Mouse (Mus musculus) ES-Bruce4 (cell line): ENCODE results near the gene Morf4l1. TPM values are rescaled to one million over a fixed set of nuclear protein-coding genes. Genes with fewer than 3 reads are reported as not detected.

Experiments
- H3K27ac ChIP-seq: 2 replicates; pipeline ENCODE4 v1.5.1; 2012; ENCODE audit warnings: low read length, inconsistent platforms; ENCODE audit not compliant: insufficient read depth
- H3K27me3 ChIP-seq: 2 replicates; pipeline ENCODE4 v1.6.1; 2012; ENCODE audit warnings: mild to moderate bottlenecking, low read length, inconsistent platforms; ENCODE audit not compliant: control insufficient read depth, poor library complexity, insufficient read depth, severe bottlenecking
- H3K36me3 ChIP-seq: 2 replicates; pipeline ENCODE4 v1.6.1; 2012; ENCODE audit warnings: inconsistent platforms, mild to moderate bottlenecking, low read length, moderate library complexity; ENCODE audit not compliant: control insufficient read depth, poor library complexity, insufficient read depth, severe bottlenecking
- H3K4me1 ChIP-seq: one replicate; pipeline ENCODE4 v1.8.1; 2011; ENCODE audit warnings: low read length; ENCODE audit not compliant: control insufficient read depth, insufficient read depth
- H3K4me3 ChIP-seq: 2 replicates; pipeline ENCODE4 v1.5.1; 2011; ENCODE audit warnings: low read depth, mild to moderate bottlenecking, low read length
- H3K9ac ChIP-seq: 2 replicates; pipeline ENCODE4 v1.6.1; 2012; ENCODE audit warnings: low read depth, mild to moderate bottlenecking, inconsistent platforms; ENCODE audit not compliant: poor library complexity, severe bottlenecking
- H3K9me3 ChIP-seq: replicated peaks from 2 replicates; pipeline ENCODE4 v1.6.1; 2012; ENCODE audit warnings: mild to moderate bottlenecking, low read length, inconsistent platforms; ENCODE audit not compliant: control insufficient read depth, poor library complexity, insufficient read depth, severe bottlenecking
- CTCF ChIP-seq: IDR thresholded peaks from one replicate; pipeline ENCODE4 v1.8.1; 2011; ENCODE audit warnings: low read depth, low read length
- EP300 ChIP-seq: IDR thresholded peaks from 2 replicates; pipeline ENCODE4 v1.6.1; 2011; ENCODE audit warnings: low read depth, low read length; ENCODE audit not compliant: insufficient read depth
- POLR2A ChIP-seq: IDR thresholded peaks from one replicate; pipeline ENCODE4 v1.8.1; 2011; ENCODE audit warnings: low read length; ENCODE audit not compliant: insufficient read depth
- polyA plus RNA-seq: library from polyadenylated mRNA; stranded (reverse); fragments of >200 nt; gene quantifications from 2 replicates; pipeline ENCODE4 v1.2.4, GENCODE M21; 2011; ENCODE audit warnings: low read depth; ENCODE audit not compliant: missing spikeins, insufficient read depth, insufficient read length

Morf4l1 gene
- polyA plus RNA-seq, 1 experiment = 647 TPM

- Histone ChIP-seq H3K27me3 (no peaks in the 10 kb centered on the region), H3K27ac (no peak overlapping the region), H3K9ac (no peak overlapping the region), H3K4me1 (no peaks in the 10 kb centered on the region), H3K9me3 (no peaks in the 10 kb centered on the region), H3K36me3 (no peaks in the 10 kb centered on the region), H3K4me3 (no peak overlapping the region)
- TF ChIP-seq EP300 = no peak
- TF ChIP-seq CTCF = no peak
- no peak for TF ChIP-seq POLR2A
These were observed 31.2 kb upstream of the Morf4l1 start for GRCm38 (mm10) chr9:90145788-90146187.

GRCm38 (mm10) chr9:90136678-90136965, 22.0 kb upstream of the Morf4l1 start:
- no peaks in the 10 kb centered on the region for H3K4me1 ChIP-seq
- H3K4me3 ChIP-seq = no peak overlapping the region
- TF ChIP-seq CTCF = no peak
- no peak for TF ChIP-seq POLR2A
- no peak for TF ChIP-seq EP300
- no peaks in the 10 kb centered on the region for H3K27me3 ChIP-seq
- no peak overlapping the region for H3K27ac ChIP-seq
- H3K9me3 ChIP-seq = 0 out of 2 replicates have a peak, but pooled peaks cover 3% of the 10 kb centered on the region
- H3K36me3 ChIP-seq = no peaks in the 10 kb centered on the region
- no peak overlapping the region for H3K9ac ChIP-seq

- Histone ChIP-seq H3K36me3 (no peaks in the 10 kb centered on the region), H3K4me1 (no peaks in the 10 kb centered on the region), H3K27me3 (no peaks in the 10 kb centered on the region), H3K9me3 (0 out of 2 replicates have a peak, but pooled peaks cover 3% of the 10 kb centered on the region), H3K27ac (no peak overlapping the region), H3K4me3 (no peak overlapping the region), H3K9ac (no peak overlapping the region)
- TF ChIP-seq CTCF (no peak), EP300 (no peak), POLR2A (no peak)
These were observed 21.5 kb upstream of the Morf4l1 start for GRCm38 (mm10) chr9:90135963-90136677.

- Histone ChIP-seq H3K9ac (no peak overlapping the region), H3K9me3 (0 out of 2 replicates have a peak, but pooled peaks cover 3% of the 10 kb centered on the region), H3K27me3 (no peaks in the 10 kb centered on the region), H3K36me3 (no peaks in the 10 kb centered on the region), H3K27ac (no peak overlapping the region), H3K4me1 (no peaks in the 10 kb centered on the region), H3K4me3 (no peak overlapping the region)
- TF ChIP-seq CTCF = peak; percentile 54
- TF ChIP-seq EP300 = no peak
- TF ChIP-seq POLR2A = no peak
These were observed 20.9 kb upstream of the Morf4l1 start for GRCm38 (mm10) chr9:90135466-90135865.

GRCm38 (mm10) chr9:90133562-90134355, 19.2 kb upstream of the Morf4l1 start:
- no peaks in the 10 kb centered on the region for H3K4me1 ChIP-seq
- H3K9ac ChIP-seq = 0 out of 2 replicates have a peak overlapping the region, but pooled peaks have one; percentile 32
- H3K27me3 ChIP-seq = no peaks in the 10 kb centered on the region
- H3K27ac ChIP-seq = peak overlapping the region; percentile 24; the same call in 1 of the 2 replicates
- TF ChIP-seq EP300 (0 out of 2 replicates have a peak, but pooled peaks have one; percentile 44), CTCF (no peak), POLR2A (no peak)
- H3K9me3 ChIP-seq = 0 out of 2 replicates have a peak, but pooled peaks cover 3% of the 10 kb centered on the region
- H3K36me3 ChIP-seq = no peaks in the 10 kb centered on the region
- no peak overlapping the region for H3K4me3 ChIP-seq

- TF ChIP-seq EP300 (no peak), CTCF (no peak), POLR2A (no peak)
- 0 out of 2 replicates have a peak, but pooled peaks cover 3% of the 10 kb centered on the region for H3K9me3 ChIP-seq
These were observed 14.1 kb upstream of the Morf4l1 start for GRCm38 (mm10) chr9:90128636-90129201.

More at GRCm38 (mm10) chr9:90128636-90129201, 14.1 kb upstream of the Morf4l1 start:
- Histone ChIP-seq H3K36me3 (no peaks in the 10 kb centered on the region), H3K27ac (no peak overlapping the region), H3K4me3 (no peak overlapping the region), H3K4me1 (no peaks in the 10 kb centered on the region), H3K9ac (no peak overlapping the region), H3K27me3 (no peaks in the 10 kb centered on the region)
